Mouse (Mus musculus) bone marrow, adult 2 months (tissue): Measurements from ENCODE around the gene Tnpo1. TPM values are rescaled to one million over a fixed set of nuclear protein-coding genes. Genes with fewer than 3 reads are reported as not detected.

ENCODE experiments used
- H3K27ac ChIP-seq: fragments of 200-500 bp; 2 replicates; pipeline ENCODE4 v1.5.1; 2012; ENCODE audit warnings: low read depth, mild to moderate bottlenecking, control low read depth, inconsistent platforms, low read length; ENCODE audit not compliant: control insufficient read depth, poor library complexity, insufficient read depth
- H3K4me1 ChIP-seq: fragments of 200-500 bp; 2 replicates; pipeline ENCODE4 v1.6.1; 2011; ENCODE audit warnings: low read length; ENCODE audit not compliant: control insufficient read depth, insufficient read depth
- H3K4me3 ChIP-seq: fragments of 200-500 bp; replicated peaks from 2 replicates; pipeline ENCODE3; 2011; ENCODE audit warnings: mild to moderate bottlenecking, low read depth, low read length, control low read depth; ENCODE audit not compliant: control insufficient read depth
- CTCF ChIP-seq: fragments of 200-500 bp; IDR thresholded peaks from 2 replicates; pipeline ENCODE4 v1.5.1; 2011; ENCODE audit warnings: low read length, control low read depth; ENCODE audit not compliant: control insufficient read depth, insufficient read depth
- POLR2A ChIP-seq: fragments of 200-500 bp; IDR thresholded peaks from 2 replicates; pipeline ENCODE4 v1.6.1; 2011; ENCODE audit warnings: low read depth, mild to moderate bottlenecking, control low read depth, low read length, borderline replicate concordance; ENCODE audit not compliant: control insufficient read depth
- WGBS: fragments of 180-500 bp; shearing (Covaris S2); methylation state at CpG from one replicate; pipeline ENCODE4 v1.1.7; 2018; 5-methylcytosine and 5-hydroxymethylcytosine counted together
- polyA plus RNA-seq: library from polyadenylated mRNA; stranded (reverse); fragments of >200 nt; gene quantifications from 2 replicates; pipeline ENCODE4 v1.2.4, GENCODE M21; 2011; ENCODE audit warnings: low replicate concordance; ENCODE audit not compliant: missing spikeins, insufficient read depth, insufficient read length

Tnpo1 gene
- polyA plus RNA-seq, 1 experiment, result 24.9 TPM

DNA sequence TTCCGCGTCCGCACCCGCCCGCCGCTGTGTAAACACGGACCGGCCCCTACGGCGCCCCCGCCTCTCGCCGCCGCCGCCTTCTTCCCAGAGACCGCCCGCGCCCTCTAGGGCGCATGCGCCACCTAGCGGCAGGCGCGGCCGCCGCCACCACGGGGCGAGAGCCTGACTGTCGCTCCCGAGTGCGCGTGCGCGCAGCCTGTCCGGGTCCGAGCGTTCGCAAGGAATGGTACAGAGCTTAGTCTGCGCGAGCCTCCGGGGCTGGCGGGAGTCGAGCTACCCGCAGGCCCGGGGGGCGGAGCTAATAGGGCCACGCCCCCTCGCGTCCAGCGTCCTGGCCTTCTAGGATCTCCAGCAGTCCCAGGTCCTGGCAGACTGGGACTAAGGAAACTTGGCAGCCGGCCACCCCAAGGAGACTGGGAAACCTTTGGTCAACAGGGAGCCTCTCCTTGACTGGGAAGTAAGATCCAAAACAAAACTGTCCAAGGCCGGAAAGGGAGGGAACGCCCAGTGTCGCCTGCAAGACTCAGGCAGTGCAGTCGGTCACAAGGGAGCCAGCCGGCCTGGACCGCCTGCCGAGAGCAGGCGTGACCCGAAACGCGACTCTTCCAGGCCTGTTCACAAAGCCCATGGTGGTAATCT lies 110.9 kb downstream of the Tnpo1 start, which contains the start of gene Fcho2:
TSS of gene Fcho2 (minus strand) at position 303 of the 639 bp plus-strand sequence.
- WGBS, result under 1% methylated on average over 60 of the region's 61 CpGs
- Histone ChIP-seq H3K27ac (peak within 1 kb of the TSS; percentile 99), H3K4me3 (peak within 1 kb of the TSS; percentile 100), H3K4me1 (peaks cover 1% of the 10 kb centered on the region; the same call in 1 of the 2 replicates)
- peak; percentile 60; the same call in 1 of the 2 replicates for TF ChIP-seq POLR2A
- peak; percentile 79 for TF ChIP-seq CTCF

DNA sequence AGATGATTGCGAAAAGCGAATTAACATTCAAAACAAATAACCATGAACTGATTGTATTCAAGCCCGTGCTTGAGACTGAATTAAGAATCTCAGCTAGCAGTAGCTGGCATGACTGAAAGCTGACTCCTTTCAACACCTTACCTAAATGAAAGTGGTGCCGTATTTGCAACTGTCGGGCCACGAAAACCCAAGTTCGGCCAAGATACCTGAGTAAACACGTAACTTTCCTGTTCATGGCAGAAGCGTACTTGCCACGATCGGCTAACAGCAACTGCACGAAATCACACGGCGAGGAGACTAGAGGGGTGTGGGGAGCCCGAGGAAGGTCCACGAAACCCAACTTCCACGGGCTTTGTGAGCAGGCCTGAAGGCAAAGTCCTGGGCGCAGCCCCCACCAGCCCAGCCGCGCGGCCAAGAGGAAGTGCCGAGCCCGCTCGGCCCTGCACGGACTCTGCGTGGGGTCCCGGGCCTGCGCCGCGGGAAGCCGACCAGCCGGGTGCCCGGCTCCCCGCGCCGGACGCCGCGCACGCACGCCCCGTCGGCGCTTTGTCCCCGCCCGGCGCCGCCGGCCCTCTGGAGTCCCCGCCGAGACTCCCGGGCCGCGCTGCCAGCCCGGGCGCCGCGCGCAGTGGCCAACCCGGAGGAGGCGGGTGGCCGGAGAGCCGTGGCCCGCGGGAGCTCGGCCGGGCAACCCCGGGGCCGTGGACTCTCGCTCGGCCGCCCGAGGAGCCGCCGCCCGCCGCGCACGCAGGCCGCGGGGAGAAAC lies 111.7 kb downstream of the Tnpo1 start:
- peaks cover 1% of the 10 kb centered on the region; the same call in 1 of the 2 replicates for H3K4me1 ChIP-seq
- under 1% methylated on average over 81 of the region's 81 CpGs for WGBS

DNA sequence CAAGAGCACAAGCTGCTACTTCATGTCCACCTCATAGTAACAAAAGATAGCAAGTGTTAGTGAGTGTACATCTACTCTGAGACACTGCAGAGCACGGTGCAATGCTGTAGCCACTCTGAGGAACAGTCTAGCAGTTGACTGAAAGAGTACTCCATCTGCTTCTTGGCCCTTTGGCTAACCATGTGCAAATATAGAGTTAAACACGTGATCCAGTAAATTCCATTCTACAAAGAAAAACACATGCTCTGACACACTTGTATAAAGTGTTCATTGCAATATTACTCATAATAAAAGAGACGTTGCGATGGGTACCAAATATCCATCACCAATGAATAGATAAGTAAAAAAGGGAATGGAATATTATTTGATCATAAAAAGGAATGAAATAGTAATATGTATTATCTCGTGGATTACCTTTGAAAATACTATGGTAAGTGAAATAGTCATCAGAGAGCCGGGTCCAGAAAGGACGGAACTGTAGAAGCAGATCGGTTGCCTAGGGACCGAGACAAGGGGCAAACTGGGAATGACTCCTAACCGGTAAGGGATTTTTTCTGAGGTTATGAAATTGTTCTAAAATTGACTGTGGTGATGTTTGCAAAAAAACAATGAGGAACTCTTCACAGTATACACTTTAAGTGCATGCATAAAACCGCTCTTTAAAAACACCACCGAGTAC lies 112.4 kb downstream of the Tnpo1 start:
- 9% methylated on average over 12 of the region's 12 CpGs for WGBS
- Histone ChIP-seq H3K4me1 (peaks cover 1% of the 10 kb centered on the region; the same call in 1 of the 2 replicates), H3K27ac (no peak overlapping the region), H3K4me3 (peak overlapping the region; percentile 100)
- no peak for TF ChIP-seq POLR2A
- TF ChIP-seq CTCF, result no peak

More for the DNA sequence above, 111.7 kb downstream of the Tnpo1 start:
- H3K27ac ChIP-seq, result peak overlapping the region; percentile 99
- H3K4me3 ChIP-seq, result peak overlapping the region; percentile 100
- TF ChIP-seq POLR2A, result no peak; the same call in 1 of the 2 replicates
- TF ChIP-seq CTCF, result no peak

GRCm38 (mm10) chr13:98813167-98813566 lies 113.0 kb downstream of the Tnpo1 start:
- Histone ChIP-seq H3K27ac (no peak overlapping the region), H3K4me3 (peak overlapping the region; percentile 36), H3K4me1 (peaks cover 1% of the 10 kb centered on the region; the same call in 1 of the 2 replicates)
- TF ChIP-seq CTCF (no peak), POLR2A (no peak)
- WGBS, result 36% methylated on average over 2 of the region's 2 CpGs

GRCm38 (mm10) chr13:98812285-98812684 lies 113.9 kb downstream of the Tnpo1 start:
- H3K27ac ChIP-seq, result peak overlapping the region; percentile 61; the same call in 1 of the 2 replicates
- WGBS, result 24% methylated on average over 4 of the region's 4 CpGs
- H3K4me1 ChIP-seq, result peaks cover 2% of the 10 kb centered on the region; the same call in 1 of the 2 replicates
- peak overlapping the region; percentile 44 for H3K4me3 ChIP-seq
- TF ChIP-seq POLR2A (no peak), CTCF (no peak)

- WGBS, result 8% methylated on average over 6 of the region's 6 CpGs
- no peak for TF ChIP-seq POLR2A
- no peak for TF ChIP-seq CTCF
- Histone ChIP-seq H3K4me1 (peaks cover 2% of the 10 kb centered on the region; the same call in 1 of the 2 replicates), H3K4me3 (peak overlapping the region; percentile 48), H3K27ac (no peak overlapping the region)
Measured at GRCm38 (mm10) chr13:98810143-98810542, 116.0 kb downstream of the Tnpo1 start.

DNA sequence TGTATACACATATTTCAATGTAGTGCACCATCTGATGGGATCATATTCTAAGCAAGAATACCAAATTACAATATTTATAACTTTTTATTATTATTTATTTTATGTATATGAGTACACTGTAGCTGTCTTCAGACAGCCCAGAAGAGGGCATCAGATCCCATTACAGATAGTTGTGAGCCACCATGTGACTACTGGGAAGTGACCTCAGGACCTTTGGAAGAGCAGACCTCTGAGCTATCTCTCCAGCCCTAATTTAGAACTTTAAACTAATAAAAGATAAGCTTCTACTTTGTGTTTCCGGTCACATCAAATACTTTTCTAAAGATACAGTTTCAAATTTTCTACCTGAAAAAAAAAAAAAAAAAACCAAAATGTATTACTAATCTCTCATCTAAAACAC lies 117.1 kb downstream of the Tnpo1 start:
- no peak overlapping the region for H3K4me3 ChIP-seq

GRCm38 (mm10) chr13:98804480-98804879 lies 121.7 kb downstream of the Tnpo1 start:
- no peak overlapping the region for H3K4me3 ChIP-seq
- 54% methylated on average over 1 of the region's 1 CpGs for WGBS
- H3K27ac ChIP-seq, result peak overlapping the region; percentile 79
- peaks cover 3% of the 10 kb centered on the region; the same call in 1 of the 2 replicates for H3K4me1 ChIP-seq
- TF ChIP-seq CTCF, result no peak
- TF ChIP-seq POLR2A, result no peak

More for the DNA sequence above, 117.1 kb downstream of the Tnpo1 start:
- TF ChIP-seq CTCF, result no peak
- 54% methylated on average over 1 of the region's 1 CpGs for WGBS
- Histone ChIP-seq H3K27ac (no peak overlapping the region), H3K4me1 (peaks cover 4% of the 10 kb centered on the region; the same call in 1 of the 2 replicates)
